9 mouse cellular contexts compared by ENCODE assay signal in the genomic region with DNA sequence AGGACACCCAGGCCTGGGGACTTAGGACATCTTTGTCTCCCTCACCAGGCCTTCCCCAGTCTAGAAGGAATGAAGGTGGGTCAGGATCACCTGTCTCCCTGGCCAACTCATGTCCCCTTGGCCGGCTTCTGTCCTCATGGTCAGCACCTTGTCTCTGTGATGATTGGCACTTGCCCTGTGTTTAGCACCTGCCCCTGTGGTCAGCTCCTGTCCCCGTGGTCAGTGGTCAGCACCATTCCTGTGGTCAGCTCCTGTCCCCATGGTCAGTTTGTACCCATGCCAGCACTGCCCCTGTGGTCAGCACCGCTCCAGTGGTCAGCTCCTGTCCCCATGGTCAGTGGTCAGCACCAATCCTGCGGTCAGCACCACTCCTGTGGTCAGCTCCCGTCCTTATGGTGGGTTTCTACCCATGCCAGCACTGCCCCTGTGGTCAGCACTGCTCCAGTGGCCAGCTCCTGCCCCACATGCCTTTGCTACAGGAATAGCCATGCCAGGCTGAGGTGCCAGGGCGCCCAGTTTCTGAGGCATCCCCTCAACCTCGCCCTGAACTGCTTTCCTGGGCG. TPM values are rescaled to one million over a fixed set of nuclear protein-coding genes. Genes with fewer than 3 reads are reported as not detected.
DNase-seq lines count a peak whose midpoint lies in the region; ATAC-seq and TF ChIP-seq lines count a peak whose summit lies in the region.
"Had no signal": no experiment of that assay in that cellular context is flagged by ENCODE, and none has a peak within 500 bp of the region (broad histone marks: within the 10 kb centered on the region; RNA-seq: fewer than 3 reads in every experiment).

No protein-coding gene starts in this region.

- DNase-seq in layer of hippocampus, postnatal 10 days (ENCODE audit: low spot score in 2 of 2) = peak; percentile 51 to 54
- DNase-seq in layer of hippocampus, postnatal 36 days = no peak
- DNase-seq in Patski (ENCODE audit: low read depth, low spot score) = peak; percentile 9
- peak; percentile 80 for DNase-seq in embryo, embryonic 11 days
- peak; percentile 93 for DNase-seq in kidney, postnatal 10 days
- DNase-seq in retina, embryonic 14.5 days (ENCODE audit: low spot score) = peak; percentile 82
- no peak for DNase-seq in cerebellum, adult 11 months
- no peak for DNase-seq in cerebellum, postnatal 36 days

- peaks cover 16% of the 10 kb centered on the region for H3K27me3 ChIP-seq in Patski

- CTCF ChIA-PET in Patski (lab: Charles Lee) = interaction anchor here (0.6 kb wide), 1 partner anchor 25 kb away, joined by 3 read pairs; no protein-coding TSS in a partner anchor

- ATAC-seq in Patski = no peak

- TF ChIP-seq CTCF in Patski (IDR thresholded peaks at IDR 0.05) = no peak

- in situ Hi-C loops in Patski (cut with MboI; ENCODE audit: low pct_unique_long_range_greater_than_20kb) = loop anchor here (25.0 kb wide), 1 partner anchor 417 kb away; no protein-coding TSS in a partner anchor

- POLR2A ChIA-PET in Patski (lab: Charles Lee) = interaction anchor here (0.7 kb wide), 1 partner anchor 208 kb away, joined by 3 read pairs; no protein-coding TSS in a partner anchor

RNA-seq across cellular contexts. Expression of a gene that starts 45.6 kb away (rescaled TPM):
- 1 to 10 TPM; 3.6 to 3.7 TPM for total RNA-seq in layer of hippocampus, postnatal 10 days (2021)
- not detected for total RNA-seq in layer of hippocampus, postnatal 36 days (2021)
- polyA plus RNA-seq in Patski (2021) = not detected
- total RNA-seq: gastrocnemius, adult 8-10 months had no signal

Comparison
In these comparisons a context has a peak if more than half of its experiments do, and no peak if none do; other contexts are left out.
1. DNase-seq: peak in layer of hippocampus, postnatal 10 days (2 of 2), Patski (single experiment), embryo, embryonic 11 days (single experiment), kidney, postnatal 10 days (single experiment) and retina, embryonic 14.5 days (single experiment); none in layer of hippocampus, postnatal 36 days (0 of 2), cerebellum, adult 11 months (single experiment) and cerebellum, postnatal 36 days (0 of 2).